Mouse (Mus musculus) liver, embryonic 12.5 days (tissue): ENCODE data around the gene Cdan1. TPM values are rescaled to one million over a fixed set of nuclear protein-coding genes. Genes with fewer than 3 reads are reported as not detected.
A peak's percentile ranks its signal among the peaks of the same experiment; 100 is the strongest.

Experiments
- ATAC-seq: fragments of 200-750 bp; cut with Nextera tagmentation; 2 replicates; pipeline ENCODE4 v1.8.0; 2017; ENCODE audit warnings: moderate number of reproducible peaks, mild to moderate bottlenecking, moderate library complexity
- H3K27ac ChIP-seq: fragments of 300-500 bp; sonication (generic); 2 replicates; pipeline ENCODE4 v1.5.1; 2016; ENCODE audit warnings: mild to moderate bottlenecking
- H3K27me3 ChIP-seq: fragments of 300-500 bp; sonication (generic); replicated peaks from 2 replicates; pipeline ENCODE4 v1.6.1; 2016; ENCODE audit warnings: mild to moderate bottlenecking, moderate library complexity
- H3K36me3 ChIP-seq: fragments of 300-500 bp; sonication (generic); 2 replicates; pipeline ENCODE4 v1.6.1; 2016; ENCODE audit warnings: mild to moderate bottlenecking, moderate library complexity
- H3K4me1 ChIP-seq: fragments of 300-500 bp; sonication (generic); 2 replicates; pipeline ENCODE4 v1.6.1; 2016
- H3K4me2 ChIP-seq: fragments of 300-500 bp; sonication (generic); 2 replicates; pipeline ENCODE4 v1.6.1; 2016; ENCODE audit warnings: mild to moderate bottlenecking, moderate library complexity
- H3K4me3 ChIP-seq: fragments of 300-500 bp; sonication (generic); 2 replicates; pipeline ENCODE4 v1.5.1; 2016; ENCODE audit warnings: mild to moderate bottlenecking, moderate library complexity
- H3K9ac ChIP-seq: fragments of 300-500 bp; sonication (generic); 2 replicates; pipeline ENCODE4 v1.6.1; 2016; ENCODE audit warnings: mild to moderate bottlenecking, moderate library complexity
- H3K9me3 ChIP-seq: fragments of 300-500 bp; sonication (generic); replicated peaks from 2 replicates; pipeline ENCODE4 v1.6.1; 2016; ENCODE audit warnings: mild to moderate bottlenecking, moderate library complexity
- WGBS: fragments of 180-500 bp; shearing (Covaris S2); methylation state at CpG from one replicate; pipeline ENCODE4 v1.1.7; 2016; ENCODE audit not compliant: insufficient replicate concordance; 5-methylcytosine and 5-hydroxymethylcytosine counted together
- polyA plus RNA-seq: library from polyadenylated mRNA; unstranded; fragments of >200 nt; fragmentation: Nextera tagmentation; extraction: Ambion mirVana; gene quantifications from 2 replicates; pipeline ENCODE4 v1.2.1, GENCODE M21; 2016

Cdan1 gene
- polyA plus RNA-seq, 1 experiment from 2014 or later, result 10.3 TPM

GRCm38 (mm10) chr2:120850424-120851082, 625 bp upstream of the Cdan1 start, which contains the start of gene Ttbk2:
Gene Ttbk2 (minus strand): TSS chr2:120850604.
- Histone ChIP-seq H3K27ac (peak within 1 kb of the TSS; percentile 75), H3K27me3 (no peaks in the 10 kb centered on the region), H3K4me3 (peak within 1 kb of the TSS; percentile 90), H3K36me3 (no peaks in the 10 kb centered on the region), H3K4me2 (peak within 1 kb of the TSS; percentile 87), H3K4me1 (peaks cover 22% of the 10 kb centered on the region), H3K9me3 (no peaks in the 10 kb centered on the region), H3K9ac (peak within 1 kb of the TSS; percentile 82)
- WGBS, result 1% methylated on average over 39 of the region's 39 CpGs
- ATAC-seq, result peak; percentile 99

DNA sequence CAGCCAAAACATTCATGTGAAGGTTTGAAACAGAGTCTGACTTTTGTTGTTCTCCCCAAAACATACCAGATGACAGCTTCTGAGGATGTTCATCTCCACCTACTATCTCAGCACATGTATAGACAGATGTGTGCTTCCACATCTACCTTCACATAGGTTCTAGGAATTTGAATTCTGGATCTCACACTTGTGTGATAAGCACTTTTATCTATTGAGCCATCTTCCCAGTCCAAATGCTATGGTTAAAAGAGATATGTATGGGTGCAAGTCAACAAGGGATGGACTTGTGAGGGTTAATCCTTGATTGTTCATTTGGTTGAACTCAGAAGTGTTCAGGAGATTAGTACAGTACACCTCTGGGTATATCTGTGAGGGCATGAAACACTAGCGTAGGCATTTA, 4.6 kb downstream of the Cdan1 start:
- WGBS, result 81% methylated on average over 1 of the region's 1 CpGs
- Histone ChIP-seq H3K4me3 (no peak overlapping the region), H3K27me3 (no peaks in the 10 kb centered on the region), H3K27ac (no peak overlapping the region), H3K4me2 (no peak overlapping the region), H3K4me1 (peaks cover 26% of the 10 kb centered on the region), H3K9me3 (no peaks in the 10 kb centered on the region), H3K36me3 (no peaks in the 10 kb centered on the region), H3K9ac (no peak overlapping the region)
- ATAC-seq, result no peak

DNA sequence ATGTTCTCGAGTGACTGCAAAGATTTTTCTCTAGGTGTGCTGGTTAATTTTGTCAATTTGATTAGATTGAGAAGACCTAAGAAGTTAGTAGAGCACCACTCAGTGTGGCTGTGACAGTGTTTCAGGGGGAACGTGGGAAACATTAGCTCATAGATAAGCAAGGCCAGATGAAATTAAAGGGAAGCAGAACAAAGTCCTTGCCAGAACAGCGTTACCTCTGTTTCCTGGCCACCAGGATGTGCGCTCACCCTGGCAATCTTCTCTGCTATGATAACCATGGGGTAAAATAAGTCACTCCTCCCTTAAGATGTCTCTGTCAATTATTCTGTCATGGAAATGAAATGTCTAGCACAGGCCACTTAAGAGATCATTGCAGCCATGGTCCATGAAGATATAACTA, 5.9 kb downstream of the Cdan1 start:
- ATAC-seq, result no peak
- no peak overlapping the region for H3K9ac ChIP-seq
- WGBS, result 27% methylated on average over 4 of the region's 4 CpGs

DNA sequence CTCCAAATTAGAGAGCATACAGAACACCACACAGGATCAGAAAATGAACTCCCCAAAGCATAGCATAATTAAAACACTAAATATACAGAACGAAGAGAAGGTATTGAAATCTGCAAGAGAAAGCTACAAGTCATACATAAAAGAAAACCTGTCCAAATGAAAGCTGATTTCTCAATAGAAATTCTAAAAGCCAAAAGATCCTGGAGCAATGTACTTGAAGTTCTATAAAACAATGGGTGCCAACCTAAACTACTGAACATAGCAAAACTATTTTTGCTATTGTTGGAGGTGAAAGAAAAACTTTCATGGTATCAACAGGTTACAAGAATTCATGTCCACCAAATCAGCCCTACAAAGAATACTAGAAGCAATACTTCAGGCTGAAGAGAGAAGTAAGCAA, 8.7 kb downstream of the Cdan1 start:
- H3K27me3 ChIP-seq, result no peaks in the 10 kb centered on the region

More for the DNA sequence above, 5.9 kb downstream of the Cdan1 start:
- Histone ChIP-seq H3K27me3 (no peaks in the 10 kb centered on the region), H3K9me3 (no peaks in the 10 kb centered on the region), H3K4me1 (peaks cover 17% of the 10 kb centered on the region), H3K4me3 (no peak overlapping the region), H3K27ac (no peak overlapping the region), H3K36me3 (no peaks in the 10 kb centered on the region), H3K4me2 (no peak overlapping the region)

GRCm38 (mm10) chr2:120835167-120835566, 14.8 kb downstream of the Cdan1 start:
- no peak overlapping the region for H3K4me3 ChIP-seq
- H3K36me3 ChIP-seq, result no peaks in the 10 kb centered on the region; the same call in 1 of the 2 replicates
- no peaks in the 10 kb centered on the region for H3K9me3 ChIP-seq
- no peaks in the 10 kb centered on the region for H3K27me3 ChIP-seq
- 78% methylated on average over 4 of the region's 4 CpGs for WGBS
- ATAC-seq, result no peak
- no peaks in the 10 kb centered on the region for H3K4me1 ChIP-seq
- no peak overlapping the region for H3K27ac ChIP-seq
- no peak overlapping the region for H3K9ac ChIP-seq
- no peak overlapping the region for H3K4me2 ChIP-seq

More for the DNA sequence above, 8.7 kb downstream of the Cdan1 start:
- no peaks in the 10 kb centered on the region for H3K36me3 ChIP-seq
- no peaks in the 10 kb centered on the region for H3K9me3 ChIP-seq
- H3K9ac ChIP-seq, result no peak overlapping the region
- H3K4me2 ChIP-seq, result no peak overlapping the region
- WGBS, result 55% methylated on average over 1 of the region's 1 CpGs
- peaks cover 16% of the 10 kb centered on the region for H3K4me1 ChIP-seq
- H3K27ac ChIP-seq, result no peak overlapping the region
- no peak overlapping the region for H3K4me3 ChIP-seq
- ATAC-seq, result no peak

GRCm38 (mm10) chr2:120826936-120827638, 22.8 kb downstream of the Cdan1 start:
- no peak overlapping the region for H3K4me2 ChIP-seq
- H3K27me3 ChIP-seq, result no peaks in the 10 kb centered on the region
- H3K4me3 ChIP-seq, result no peak overlapping the region
- H3K9me3 ChIP-seq, result no peaks in the 10 kb centered on the region
- WGBS, result 58% methylated on average over 1 of the region's 1 CpGs
- no peaks in the 10 kb centered on the region for H3K36me3 ChIP-seq
- no peak for ATAC-seq
- no peak overlapping the region for H3K27ac ChIP-seq
- H3K4me1 ChIP-seq, result peaks cover 5% of the 10 kb centered on the region; the same call in 1 of the 2 replicates
- no peak overlapping the region for H3K9ac ChIP-seq

GRCm38 (mm10) chr2:120770265-120770935, 79.5 kb downstream of the Cdan1 start:
- WGBS, result 56% methylated on average over 2 of the region's 2 CpGs
- no peak for ATAC-seq

GRCm38 (mm10) chr2:120761922-120762321, 88.0 kb downstream of the Cdan1 start:
- no peaks in the 10 kb centered on the region for H3K9me3 ChIP-seq
- H3K4me1 ChIP-seq, result no peaks in the 10 kb centered on the region
- no peak for ATAC-seq
- no peak overlapping the region for H3K9ac ChIP-seq
- H3K4me2 ChIP-seq, result no peak overlapping the region
- H3K4me3 ChIP-seq, result no peak overlapping the region
- no peaks in the 10 kb centered on the region for H3K27me3 ChIP-seq
- no peak overlapping the region for H3K27ac ChIP-seq
- peaks cover 6% of the 10 kb centered on the region; the same call in 1 of the 2 replicates for H3K36me3 ChIP-seq

More at GRCm38 (mm10) chr2:120770265-120770935, 79.5 kb downstream of the Cdan1 start:
- H3K4me1 ChIP-seq, result peaks cover 12% of the 10 kb centered on the region
- H3K4me3 ChIP-seq, result no peak overlapping the region
- H3K36me3 ChIP-seq, result peaks cover 8% of the 10 kb centered on the region; the same call in 1 of the 2 replicates
- H3K27ac ChIP-seq, result no peak overlapping the region
- H3K27me3 ChIP-seq, result no peaks in the 10 kb centered on the region
- no peak overlapping the region for H3K9ac ChIP-seq
- H3K4me2 ChIP-seq, result no peak overlapping the region
- H3K9me3 ChIP-seq, result no peaks in the 10 kb centered on the region

GRCm38 (mm10) chr2:120748041-120748440, 101.9 kb downstream of the Cdan1 start:
- WGBS, result 81% methylated on average over 2 of the region's 2 CpGs
- no peak overlapping the region for H3K9ac ChIP-seq
- H3K4me1 ChIP-seq, result no peaks in the 10 kb centered on the region
- no peaks in the 10 kb centered on the region for H3K9me3 ChIP-seq
- H3K4me2 ChIP-seq, result no peak overlapping the region
- ATAC-seq, result no peak
- H3K27me3 ChIP-seq, result no peaks in the 10 kb centered on the region
- H3K27ac ChIP-seq, result no peak overlapping the region
- H3K4me3 ChIP-seq, result no peak overlapping the region
- peaks cover 19% of the 10 kb centered on the region for H3K36me3 ChIP-seq

GRCm38 (mm10) chr2:120745496-120745895, 104.4 kb downstream of the Cdan1 start:
- Histone ChIP-seq H3K36me3 (peaks cover 16% of the 10 kb centered on the region), H3K9me3 (no peaks in the 10 kb centered on the region), H3K27ac (no peak overlapping the region), H3K4me3 (no peak overlapping the region), H3K4me2 (no peak overlapping the region), H3K4me1 (no peaks in the 10 kb centered on the region), H3K9ac (no peak overlapping the region), H3K27me3 (no peaks in the 10 kb centered on the region)
- 83% methylated on average over 1 of the region's 1 CpGs for WGBS
- ATAC-seq, result no peak

- Histone ChIP-seq H3K4me2 (peak overlapping the region; percentile 94), H3K9ac (peak overlapping the region; percentile 100), H3K36me3 (peaks cover 27% of the 10 kb centered on the region), H3K4me1 (peaks cover 40% of the 10 kb centered on the region), H3K27me3 (no peaks in the 10 kb centered on the region), H3K27ac (peak overlapping the region; percentile 96), H3K4me3 (peak overlapping the region; percentile 87), H3K9me3 (no peaks in the 10 kb centered on the region)
- whole genome bisulfite sequencing, result 18% methylated on average over 7 of the region's 7 CpGs
- ATAC-seq, result no peak
These were observed 117.9 kb downstream of the Cdan1 start for GRCm38 (mm10) chr2:120731877-120732530.
